Mouse (Mus musculus) layer of hippocampus, adult 18-20 months (tissue): Measurements from ENCODE around the gene Dek. TPM values are rescaled to one million over a fixed set of nuclear protein-coding genes. Genes with fewer than 3 reads are reported as not detected.

Source experiments
- DNase-seq, 2 experiments: peaks; one replicate each; pipeline ENCODE4 v3.0.0; 2022; ENCODE audit warnings: low spot score in 2 of 2
- long read RNA-seq: library from polyadenylated mRNA; stranded (forward); transcript quantifications from one replicate; pipeline ENCODE4 v2.0.0, GENCODE M21; 2021
- total RNA-seq, 2 experiments: library from RNA; stranded (reverse); gene quantifications; 2 replicates each; pipeline ENCODE4 v1.2.3; 2021

The Dek gene
- total RNA-seq: 10 to 100 TPM; 45.1 to 45.8 TPM
- long read RNA-seq, transcript Dek-201 (11 exons, 2,556 nt): major isoform, 54 of 92 reads
- long read RNA-seq, partial matches to known transcripts: 8 of 92 reads
- long read RNA-seq, other reads (novel, unspliced or antisense): 30 of 92 reads

GRCm38 (mm10) chr13:47105711-47106579, at the start of gene Dek:
TSS of gene Dek (minus strand) at chr13:47106201.
- peak; percentile 70 to 88 for DNase-seq

- DNase-seq: no peak
Observed at GRCm38 (mm10) chr13:47154866-47155265, 48.9 kb upstream of the Dek start.

- no peak for DNase-seq
Observed at GRCm38 (mm10) chr13:47153206-47153605, 47.2 kb upstream of the Dek start.

GRCm38 (mm10) chr13:47152390-47152789, 46.4 kb upstream of the Dek start:
- peak; percentile 30 to 75 for DNase-seq

GRCm38 (mm10) chr13:47151060-47151459, 45.1 kb upstream of the Dek start:
- peak; percentile 29 to 32 for DNase-seq

- no peak for DNase-seq
Observed at GRCm38 (mm10) chr13:47149993-47150392, 44.0 kb upstream of the Dek start.

- peak; percentile 13 to 58 for DNase-seq
Observed at GRCm38 (mm10) chr13:47148573-47148972, 42.6 kb upstream of the Dek start.

GRCm38 (mm10) chr13:47146388-47146787, 40.4 kb upstream of the Dek start:
- no peak for DNase-seq

- no peak for DNase-seq
Observed at GRCm38 (mm10) chr13:47145939-47146338, 39.9 kb upstream of the Dek start.

- no peak for DNase-seq
Observed at GRCm38 (mm10) chr13:47142764-47143163, 36.8 kb upstream of the Dek start.

- DNase-seq: no peak
Observed at GRCm38 (mm10) chr13:47135741-47136140, 29.7 kb upstream of the Dek start.

GRCm38 (mm10) chr13:47134836-47135235, 28.8 kb upstream of the Dek start:
- DNase-seq: no peak

- no peak for DNase-seq
Observed at GRCm38 (mm10) chr13:47133058-47133457, 27.1 kb upstream of the Dek start.

GRCm38 (mm10) chr13:47129090-47129489, 23.1 kb upstream of the Dek start:
- no peak for DNase-seq

- DNase-seq: no peak
Observed at GRCm38 (mm10) chr13:47125595-47125994, 19.6 kb upstream of the Dek start.

GRCm38 (mm10) chr13:47124986-47125385, 19.0 kb upstream of the Dek start:
- DNase-seq: no peak

GRCm38 (mm10) chr13:47124449-47124848, 18.4 kb upstream of the Dek start:
- DNase-seq: no peak

- DNase-seq: peak; percentile 19 to 55
Observed at GRCm38 (mm10) chr13:47122537-47123430, 16.8 kb upstream of the Dek start, which contains the start of gene Rnf144b. TSS of gene Rnf144b (plus strand) at chr13:47122656.

GRCm38 (mm10) chr13:47121333-47121889, 15.4 kb upstream of the Dek start:
- DNase-seq: no peak

- DNase-seq: no peak
Observed at GRCm38 (mm10) chr13:47116000-47116399, 10.0 kb upstream of the Dek start.

- DNase-seq: no peak
Observed at GRCm38 (mm10) chr13:47112924-47113323, 6.9 kb upstream of the Dek start.
